Mouse (Mus musculus) brain, embryonic 14.5 days (tissue): ENCODE data around the gene Secisbp2l.

Experiments used
- CTCF ChIP-seq: fragments of 200-500 bp; IDR thresholded peaks from 2 replicates; pipeline ENCODE4 v1.5.1; 2012; ENCODE audit warnings: inconsistent platforms, mild to moderate bottlenecking, moderate library complexity, borderline replicate concordance; ENCODE audit not compliant: insufficient read depth, insufficient read length; ENCODE audit errors: extremely low read depth
- POLR2A ChIP-seq: fragments of 200-500 bp; IDR thresholded peaks from 2 replicates; pipeline ENCODE4 v1.6.1; 2012; ENCODE audit warnings: mild to moderate bottlenecking, inconsistent platforms, borderline replicate concordance; ENCODE audit not compliant: poor library complexity, insufficient read depth, insufficient read length, severe bottlenecking; ENCODE audit errors: extremely low read depth

DNA sequence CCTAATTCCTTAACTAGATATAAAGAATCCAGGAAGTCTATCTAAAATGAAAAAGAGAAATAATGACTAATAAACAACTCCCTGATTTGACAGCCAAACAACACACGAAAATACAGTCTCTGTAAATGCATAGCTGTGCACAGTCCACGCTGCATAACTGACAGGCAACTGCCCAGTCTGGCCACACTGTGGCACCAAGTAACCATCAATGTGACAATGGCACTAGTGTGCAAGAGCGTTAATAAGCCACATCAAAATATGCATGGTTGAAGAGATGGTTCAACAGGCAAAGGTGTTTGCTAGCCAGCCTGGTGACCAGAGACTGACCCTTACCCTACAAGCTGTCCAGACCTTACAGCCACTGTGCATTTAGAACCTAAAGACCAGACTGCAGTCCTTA, 17.6 kb downstream of the Secisbp2l start:
- no peak for TF ChIP-seq POLR2A
- peak; percentile 52; the same call in 1 of the 2 replicates for TF ChIP-seq CTCF
